Mouse (Mus musculus): ENCODE measurements around the gene Aqp6. TPM values are rescaled to one million over a fixed set of nuclear protein-coding genes. Genes with fewer than 3 reads are reported as not detected.

Gene Aqp6
- polyA plus RNA-seq, 1 experiment from 2014 or later, result not detected

- peak; percentile 54 for DNase-seq (ENCODE audit: low spot score)
Observed at GRCm38 (mm10) chr15:99583463-99584344, 17.5 kb upstream of the Aqp6 start.

GRCm38 (mm10) chr15:99584407-99585202, 16.6 kb upstream of the Aqp6 start:
- Histone ChIP-seq H3K4me2 (peak overlapping the region; percentile 53), H3K27me3 (replicated peaks; ENCODE audit: control insufficient read depth, insufficient read depth, low read length) (peaks cover 95% of the 10 kb centered on the region), H3K4me3 (ENCODE audit: low read depth, low read length) (0 out of 2 replicates have a peak overlapping the region, but pooled peaks have one; percentile 17), H3K36me3 (ENCODE audit: control insufficient read depth, insufficient read depth, low read length) (no peaks in the 10 kb centered on the region), H3K9me3 (ENCODE audit: control insufficient read depth, low read length) (no peaks in the 10 kb centered on the region), H3K27ac (ENCODE audit: low read depth, low read length) (no peak overlapping the region), H3K4me1 (replicated peaks; ENCODE audit: control insufficient read depth, insufficient read depth, low read length) (peaks cover 5% of the 10 kb centered on the region; the same call in 1 of the 2 replicates), H3K9ac (ENCODE audit: low read depth, low read length) (no peak overlapping the region)
- ATAC-seq (replicated peaks; ENCODE audit: low FRiP score) (no peak), DNase-seq (ENCODE audit: low spot score) (no peak)
- 3% methylated on average over 24 of the region's 24 CpGs for WGBS

More at GRCm38 (mm10) chr15:99583463-99584344, 17.5 kb upstream of the Aqp6 start:
- H3K9me3 ChIP-seq (ENCODE audit: control insufficient read depth, low read length), result no peaks in the 10 kb centered on the region
- no peak overlapping the region for H3K27ac ChIP-seq (ENCODE audit: low read depth, low read length)
- peaks cover 94% of the 10 kb centered on the region for H3K27me3 ChIP-seq (replicated peaks; ENCODE audit: control insufficient read depth, insufficient read depth, low read length)
- WGBS, result 4% methylated on average over 53 of the region's 54 CpGs
- H3K4me1 ChIP-seq (replicated peaks; ENCODE audit: control insufficient read depth, insufficient read depth, low read length), result peaks cover 5% of the 10 kb centered on the region; the same call in 1 of the 2 replicates
- ATAC-seq (replicated peaks; ENCODE audit: low FRiP score), result no peak
- H3K4me2 ChIP-seq, result peak overlapping the region; percentile 53
- H3K36me3 ChIP-seq (ENCODE audit: control insufficient read depth, insufficient read depth, low read length), result no peaks in the 10 kb centered on the region
- no peak overlapping the region; the same call in 1 of the 2 replicates for H3K9ac ChIP-seq (ENCODE audit: low read depth, low read length)
- peak overlapping the region; percentile 23 for H3K4me3 ChIP-seq (ENCODE audit: low read depth, low read length)

GRCm38 (mm10) chr15:99585741-99586140, 15.5 kb upstream of the Aqp6 start:
- peaks cover 97% of the 10 kb centered on the region for H3K27me3 ChIP-seq (replicated peaks; ENCODE audit: control insufficient read depth, insufficient read depth, low read length)
- H3K9ac ChIP-seq (ENCODE audit: low read depth, low read length), result no peak overlapping the region
- WGBS, result 47% methylated on average over 6 of the region's 6 CpGs
- no peak overlapping the region for H3K4me2 ChIP-seq
- H3K36me3 ChIP-seq (ENCODE audit: control insufficient read depth, insufficient read depth, low read length), result no peaks in the 10 kb centered on the region
- ATAC-seq (replicated peaks; ENCODE audit: low FRiP score) (no peak), DNase-seq (ENCODE audit: low spot score) (no peak)
- peaks cover 5% of the 10 kb centered on the region for H3K4me1 ChIP-seq (replicated peaks; ENCODE audit: control insufficient read depth, insufficient read depth, low read length)
- H3K27ac ChIP-seq (ENCODE audit: low read depth, low read length), result no peak overlapping the region
- H3K4me3 ChIP-seq (ENCODE audit: low read depth, low read length), result no peak overlapping the region
- H3K9me3 ChIP-seq (ENCODE audit: control insufficient read depth, low read length), result no peaks in the 10 kb centered on the region

GRCm38 (mm10) chr15:99586525-99586924, 14.7 kb upstream of the Aqp6 start:
- DNase-seq (ENCODE audit: low spot score) (no peak), ATAC-seq (replicated peaks; ENCODE audit: low FRiP score) (no peak)
- peaks cover 5% of the 10 kb centered on the region for H3K4me1 ChIP-seq (replicated peaks; ENCODE audit: control insufficient read depth, insufficient read depth, low read length)
- H3K9ac ChIP-seq (ENCODE audit: low read depth, low read length), result no peak overlapping the region
- H3K36me3 ChIP-seq (ENCODE audit: control insufficient read depth, insufficient read depth, low read length), result no peaks in the 10 kb centered on the region
- H3K27ac ChIP-seq (ENCODE audit: low read depth, low read length), result no peak overlapping the region
- H3K27me3 ChIP-seq (replicated peaks; ENCODE audit: control insufficient read depth, insufficient read depth, low read length), result peaks cover 97% of the 10 kb centered on the region
- no peaks in the 10 kb centered on the region for H3K9me3 ChIP-seq (ENCODE audit: control insufficient read depth, low read length)
- H3K4me2 ChIP-seq, result no peak overlapping the region
- H3K4me3 ChIP-seq (ENCODE audit: low read depth, low read length), result no peak overlapping the region
- 80% methylated on average over 3 of the region's 3 CpGs for WGBS

- Histone ChIP-seq H3K4me2 (no peak overlapping the region), H3K4me1 (replicated peaks; ENCODE audit: control insufficient read depth, insufficient read depth, low read length) (no peaks in the 10 kb centered on the region; the same call in 1 of the 2 replicates), H3K4me3 (ENCODE audit: low read depth, low read length) (no peak overlapping the region), H3K27me3 (replicated peaks; ENCODE audit: control insufficient read depth, insufficient read depth, low read length) (peaks cover 100% of the 10 kb centered on the region), H3K36me3 (ENCODE audit: control insufficient read depth, insufficient read depth, low read length) (no peaks in the 10 kb centered on the region), H3K9ac (ENCODE audit: low read depth, low read length) (no peak overlapping the region), H3K9me3 (ENCODE audit: control insufficient read depth, low read length) (no peaks in the 10 kb centered on the region), H3K27ac (ENCODE audit: low read depth, low read length) (no peak overlapping the region)
- 7% methylated on average over 9 of the region's 9 CpGs for WGBS
- no peak for DNase-seq (ENCODE audit: low spot score)
- no peak for ATAC-seq (replicated peaks; ENCODE audit: low FRiP score)
Observed at GRCm38 (mm10) chr15:99589237-99589636, 12.0 kb upstream of the Aqp6 start.

GRCm38 (mm10) chr15:99589704-99590103, 11.5 kb upstream of the Aqp6 start:
- no peak overlapping the region for H3K27ac ChIP-seq (ENCODE audit: low read depth, low read length)
- no peaks in the 10 kb centered on the region; the same call in 1 of the 2 replicates for H3K4me1 ChIP-seq (replicated peaks; ENCODE audit: control insufficient read depth, insufficient read depth, low read length)
- H3K36me3 ChIP-seq (ENCODE audit: control insufficient read depth, insufficient read depth, low read length), result no peaks in the 10 kb centered on the region
- ATAC-seq (replicated peaks; ENCODE audit: low FRiP score) (no peak), DNase-seq (ENCODE audit: low spot score) (no peak)
- no peak overlapping the region for H3K4me2 ChIP-seq
- H3K9ac ChIP-seq (ENCODE audit: low read depth, low read length), result no peak overlapping the region
- WGBS, result 14% methylated on average over 7 of the region's 7 CpGs
- H3K9me3 ChIP-seq (ENCODE audit: control insufficient read depth, low read length), result no peaks in the 10 kb centered on the region
- H3K4me3 ChIP-seq (ENCODE audit: low read depth, low read length), result no peak overlapping the region
- peaks cover 100% of the 10 kb centered on the region for H3K27me3 ChIP-seq (replicated peaks; ENCODE audit: control insufficient read depth, insufficient read depth, low read length)

- no peaks in the 10 kb centered on the region for H3K9me3 ChIP-seq (ENCODE audit: control insufficient read depth, low read length)
- no peak within 1 kb of the TSS for H3K27ac ChIP-seq (ENCODE audit: low read depth, low read length)
- no peak for DNase-seq (ENCODE audit: low spot score)
- H3K36me3 ChIP-seq (ENCODE audit: control insufficient read depth, insufficient read depth, low read length), result no peaks in the 10 kb centered on the region
- peak within 1 kb of the TSS; percentile 43 for H3K4me3 ChIP-seq (ENCODE audit: low read depth, low read length)
- peaks cover 99% of the 10 kb centered on the region for H3K27me3 ChIP-seq (replicated peaks; ENCODE audit: control insufficient read depth, insufficient read depth, low read length)
- WGBS, result 3% methylated on average over 51 of the region's 83 CpGs
- H3K9ac ChIP-seq (ENCODE audit: low read depth, low read length), result no peak within 1 kb of the TSS
- peak within 1 kb of the TSS; percentile 56 for H3K4me2 ChIP-seq
- H3K4me1 ChIP-seq (replicated peaks; ENCODE audit: control insufficient read depth, insufficient read depth, low read length), result no peaks in the 10 kb centered on the region; the same call in 1 of the 2 replicates
- no peak for ATAC-seq (replicated peaks; ENCODE audit: low FRiP score)
Observed at GRCm38 (mm10) chr15:99590429-99591084, 10.6 kb upstream of the Aqp6 start, which contains the start of gene Aqp5. Gene Aqp5 (plus strand): TSS chr15:99590782.

- H3K9ac ChIP-seq (ENCODE audit: low read depth, low read length), result no peak overlapping the region
- DNase-seq (ENCODE audit: low spot score) (no peak), ATAC-seq (replicated peaks; ENCODE audit: low FRiP score) (no peak)
- no peak overlapping the region for H3K4me2 ChIP-seq
- peaks cover 90% of the 10 kb centered on the region for H3K27me3 ChIP-seq (replicated peaks; ENCODE audit: control insufficient read depth, insufficient read depth, low read length)
- H3K4me3 ChIP-seq (ENCODE audit: low read depth, low read length), result no peak overlapping the region
- H3K27ac ChIP-seq (ENCODE audit: low read depth, low read length), result no peak overlapping the region
- H3K4me1 ChIP-seq (replicated peaks; ENCODE audit: control insufficient read depth, insufficient read depth, low read length), result no peaks in the 10 kb centered on the region; the same call in 1 of the 2 replicates
- WGBS, result 76% methylated on average over 8 of the region's 8 CpGs
- H3K9me3 ChIP-seq (ENCODE audit: control insufficient read depth, low read length), result no peaks in the 10 kb centered on the region
- H3K36me3 ChIP-seq (ENCODE audit: control insufficient read depth, insufficient read depth, low read length), result no peaks in the 10 kb centered on the region
Observed at GRCm38 (mm10) chr15:99592177-99592576, 9.0 kb upstream of the Aqp6 start.
